Mouse (Mus musculus): ENCODE data around the gene Spag16.

Spag16 gene

GRCm38 (mm10) chr1:70082208-70082878 is 255.6 kb downstream of the Spag16 start:
- CTCF ChIA-PET = no interaction called here

DNA sequence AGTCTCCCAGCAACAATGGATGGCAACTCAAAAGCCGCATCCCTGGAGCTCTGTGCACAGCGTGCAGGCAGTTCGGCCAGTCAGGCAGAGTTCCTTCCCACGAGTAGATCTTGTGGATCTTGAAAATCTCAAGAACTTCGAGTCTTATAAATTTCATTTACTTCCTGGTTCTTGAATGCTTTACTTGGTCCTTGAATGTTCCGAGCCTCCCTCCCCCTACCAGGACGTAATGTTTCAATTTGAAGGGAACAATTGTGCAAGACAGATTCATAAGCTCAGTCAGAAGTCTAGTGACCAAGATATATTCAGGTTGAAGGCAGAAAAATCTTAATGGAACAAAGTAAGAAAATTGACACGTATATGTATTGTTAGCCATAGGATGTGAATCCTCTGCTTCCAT is 277.9 kb downstream of the Spag16 start:
- CTCF ChIA-PET = interaction anchor here (0.6 kb wide), 1 partner anchor 1179 kb away, joined by 3 read pairs; no protein-coding TSS in a partner anchor

- CTCF ChIA-PET = no interaction called here
Measured at GRCm38 (mm10) chr1:70116212-70116982, 289.6 kb downstream of the Spag16 start.

GRCm38 (mm10) chr1:70128035-70128434 is 301.3 kb downstream of the Spag16 start:
- CTCF ChIA-PET = no interaction called here

DNA sequence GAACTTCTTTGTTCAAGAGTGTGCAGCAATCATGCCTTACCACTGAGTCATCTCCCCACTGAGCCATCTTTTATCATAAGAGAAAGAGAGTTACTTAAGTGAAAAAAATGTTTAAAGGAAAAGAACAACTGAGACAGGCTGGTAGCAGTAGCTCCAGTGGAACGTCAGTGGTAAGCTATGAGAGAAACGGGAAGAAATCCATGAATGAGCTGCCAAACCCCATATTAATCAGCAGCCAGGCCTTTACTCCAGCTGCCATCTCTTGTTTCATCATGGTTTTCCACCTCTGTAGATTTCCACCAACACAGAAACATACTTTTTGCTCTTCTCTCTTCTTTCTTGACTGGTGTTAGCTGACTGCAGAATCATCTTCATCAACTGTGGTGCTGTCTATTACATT is 308.8 kb downstream of the Spag16 start:
- CTCF ChIA-PET = no interaction called here

DNA sequence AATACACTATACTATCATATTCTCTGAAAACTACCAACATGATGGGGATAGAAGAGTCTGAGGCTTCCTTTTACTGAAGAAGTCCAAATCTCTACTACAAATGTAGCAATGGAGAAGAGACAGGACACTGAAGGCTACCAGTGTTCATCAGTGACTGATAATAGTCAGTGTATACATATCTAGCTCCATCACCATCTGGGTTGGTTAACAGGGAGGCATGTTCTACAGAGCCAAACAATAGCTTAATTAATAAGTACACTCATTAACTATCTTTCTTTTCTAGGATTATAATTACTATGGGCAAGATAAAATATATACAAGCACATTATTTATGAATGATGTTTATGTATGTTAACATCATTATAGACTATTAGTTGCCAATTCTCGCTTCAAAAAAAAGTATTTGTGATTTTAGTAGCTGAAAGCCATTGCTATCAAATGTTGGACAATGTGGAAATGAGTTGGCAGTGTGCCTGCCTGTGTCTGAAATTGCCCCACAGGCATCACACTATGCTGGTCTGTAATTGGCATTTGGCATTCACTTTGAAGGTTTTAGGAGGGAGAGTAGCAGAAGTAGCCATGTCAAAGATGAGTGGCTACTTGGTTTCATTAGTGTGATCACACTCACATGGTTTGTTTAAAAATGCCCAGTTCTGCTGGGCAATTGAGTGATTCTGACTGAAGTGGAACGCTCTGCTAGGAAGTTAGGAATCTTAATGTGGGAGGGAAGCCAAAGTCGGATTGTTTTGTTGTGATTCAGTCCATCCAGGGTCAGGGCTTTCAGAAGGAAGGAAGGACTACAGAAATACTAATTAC is 338.8 kb downstream of the Spag16 start:
- CTCF ChIA-PET = no interaction called here

- CTCF ChIA-PET = no interaction called here
Measured at GRCm38 (mm10) chr1:70180123-70180741, 353.5 kb downstream of the Spag16 start.

- CTCF ChIA-PET = no interaction called here
Measured at GRCm38 (mm10) chr1:70264815-70265214, 438.0 kb downstream of the Spag16 start.

GRCm38 (mm10) chr1:70265920-70266505 is 439.2 kb downstream of the Spag16 start:
- CTCF ChIA-PET = no interaction called here

DNA sequence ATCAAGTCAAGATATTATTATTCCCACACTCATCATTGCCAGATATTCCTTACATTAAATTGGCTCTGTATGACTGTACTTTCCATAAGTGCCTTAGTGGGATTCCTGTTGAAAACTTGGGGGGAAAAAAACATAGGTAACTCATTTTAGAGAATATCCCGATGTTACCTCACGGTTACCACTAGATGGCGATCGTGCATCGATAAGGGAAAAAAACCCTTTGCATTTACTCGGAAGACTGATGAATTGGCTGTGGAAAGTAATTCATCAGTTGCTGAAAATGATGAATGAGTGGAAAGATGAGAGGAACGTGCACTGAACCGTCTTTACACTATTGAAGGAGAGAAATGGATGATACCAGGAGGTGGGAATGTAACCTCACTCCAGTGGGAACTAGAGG is 443.4 kb downstream of the Spag16 start:
- CTCF ChIA-PET = no interaction called here

DNA sequence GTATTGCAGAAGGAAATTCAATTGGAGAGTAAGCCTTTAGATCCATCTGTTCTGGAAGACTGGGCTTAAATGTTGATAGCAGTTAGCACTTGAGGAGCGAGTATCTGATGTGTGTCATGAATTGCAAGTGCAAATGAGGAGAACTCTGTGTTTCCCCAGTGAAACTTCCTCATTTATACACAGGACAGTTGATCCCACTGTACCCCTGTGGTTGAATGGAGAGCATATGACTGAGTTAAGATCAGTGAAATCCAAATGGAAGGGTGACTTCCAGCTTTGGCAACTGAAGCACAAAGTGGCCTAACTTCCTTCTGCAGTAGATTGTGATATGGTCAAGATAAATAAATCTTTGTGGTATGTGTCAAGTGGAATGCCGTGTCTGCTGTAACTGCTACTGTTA is 446.0 kb downstream of the Spag16 start:
- CTCF ChIA-PET = no interaction called here

GRCm38 (mm10) chr1:70279296-70279695 is 452.5 kb downstream of the Spag16 start:
- CTCF ChIA-PET = no interaction called here

GRCm38 (mm10) chr1:70283388-70283787 is 456.6 kb downstream of the Spag16 start:
- CTCF ChIA-PET = no interaction called here

DNA sequence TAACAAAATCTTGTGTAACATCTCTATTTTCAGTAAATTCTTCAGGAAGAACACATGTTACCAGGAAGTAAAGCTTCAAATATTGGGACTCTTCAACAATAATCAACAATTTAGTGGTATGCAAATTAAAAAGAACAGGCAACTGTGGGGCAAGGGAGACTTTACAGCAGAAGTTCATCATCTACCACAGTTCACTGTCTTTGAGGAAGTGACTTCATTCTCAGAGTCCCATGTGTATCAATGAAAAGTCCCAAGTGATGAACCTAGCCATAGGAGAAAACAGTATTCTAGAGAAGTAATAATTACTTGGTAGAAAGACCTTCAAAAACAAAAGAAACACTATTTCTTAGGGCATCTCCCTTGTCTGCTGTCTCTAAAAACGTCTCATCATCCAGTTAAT is 457.4 kb downstream of the Spag16 start:
- CTCF ChIA-PET = no interaction called here

- CTCF ChIA-PET = no interaction called here
Measured at GRCm38 (mm10) chr1:70316128-70316765, 489.5 kb downstream of the Spag16 start.

- CTCF ChIA-PET = no interaction called here
Measured at GRCm38 (mm10) chr1:70320951-70321350, 494.2 kb downstream of the Spag16 start.

DNA sequence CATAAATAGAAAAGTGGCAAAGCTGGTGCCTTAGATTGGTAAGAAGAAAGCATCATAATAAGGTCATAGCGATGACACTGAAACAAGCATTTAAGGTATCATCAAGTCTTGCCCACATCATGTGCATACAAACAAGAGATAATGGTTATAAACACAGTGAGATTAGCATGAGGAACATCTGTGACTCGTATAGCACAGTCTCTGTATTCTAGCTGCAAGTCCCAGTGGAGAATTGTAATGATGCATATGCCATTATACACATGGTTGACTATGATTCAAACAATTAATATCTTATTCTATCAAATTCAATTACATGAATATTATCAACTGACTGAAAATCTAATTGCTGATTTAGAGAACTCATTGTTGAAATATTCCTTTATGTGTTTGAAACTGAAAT is 519.4 kb downstream of the Spag16 start:
- CTCF ChIA-PET = no interaction called here

- CTCF ChIA-PET = no interaction called here
Measured at GRCm38 (mm10) chr1:70351371-70351770, 524.6 kb downstream of the Spag16 start.

DNA sequence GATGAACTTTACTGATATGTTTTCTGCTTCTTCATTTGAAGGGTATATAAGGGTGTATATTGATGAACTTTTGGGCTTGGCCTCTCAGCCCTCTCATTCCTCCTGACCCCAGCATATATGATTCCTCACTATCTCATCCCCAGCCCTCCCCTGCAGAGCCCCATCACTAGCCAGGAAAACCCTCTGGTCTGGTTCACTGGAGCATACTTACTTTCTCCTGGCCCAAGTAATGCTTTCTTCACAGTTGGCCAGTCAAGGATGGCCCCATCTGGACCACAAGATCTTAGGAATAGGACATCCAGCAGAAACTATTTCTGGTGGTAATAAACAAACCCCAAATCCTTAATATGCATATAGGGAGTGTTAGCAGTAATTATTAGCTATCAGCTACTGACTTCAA is 527.2 kb downstream of the Spag16 start:
- CTCF ChIA-PET = no interaction called here

GRCm38 (mm10) chr1:70371721-70372120 is 545.0 kb downstream of the Spag16 start:
- CTCF ChIA-PET = no interaction called here

- CTCF ChIA-PET = no interaction called here
Measured at GRCm38 (mm10) chr1:70380096-70380495, 553.3 kb downstream of the Spag16 start.

All from spleen, embryonic (tissue).